Mouse (Mus musculus) left cerebral cortex, postnatal 36 days (tissue): ENCODE results near the gene Ucn. TPM values are rescaled to one million over a fixed set of nuclear protein-coding genes. Genes with fewer than 3 reads are reported as not detected.

Source experiments
- DNase-seq, 2 experiments: peaks; one replicate each; pipeline ENCODE4 v3.0.0; 2021 to 2022; ENCODE audit warnings: low spot score in 2 of 2, mixed read lengths in 1 of 2
- intact Hi-C: fragments of 180-260 bp; cut with DNase I; formaldehyde crosslinking; loops from one replicate; pipeline ENCODE4 v1.15.1; 2025
- total RNA-seq, 2 experiments: library from RNA; stranded (reverse); gene quantifications; 2 replicates each; pipeline ENCODE4 v1.2.3; 2021

Gene Ucn
- 1 to 10 TPM in 1 of 2 experiments, not detected in 1; 2.4 TPM for total RNA-seq

GRCm38 (mm10) chr5:31138241-31138967, at the start of gene Ucn:
Gene Ucn (minus strand): TSS chr5:31138829.
- DNase-seq, result no peak
- intact Hi-C loops, result no loop called here

GRCm38 (mm10) chr5:31183678-31184077, 45.0 kb upstream of the Ucn start:
- intact Hi-C loops, result no loop called here
- no peak for DNase-seq

DNA sequence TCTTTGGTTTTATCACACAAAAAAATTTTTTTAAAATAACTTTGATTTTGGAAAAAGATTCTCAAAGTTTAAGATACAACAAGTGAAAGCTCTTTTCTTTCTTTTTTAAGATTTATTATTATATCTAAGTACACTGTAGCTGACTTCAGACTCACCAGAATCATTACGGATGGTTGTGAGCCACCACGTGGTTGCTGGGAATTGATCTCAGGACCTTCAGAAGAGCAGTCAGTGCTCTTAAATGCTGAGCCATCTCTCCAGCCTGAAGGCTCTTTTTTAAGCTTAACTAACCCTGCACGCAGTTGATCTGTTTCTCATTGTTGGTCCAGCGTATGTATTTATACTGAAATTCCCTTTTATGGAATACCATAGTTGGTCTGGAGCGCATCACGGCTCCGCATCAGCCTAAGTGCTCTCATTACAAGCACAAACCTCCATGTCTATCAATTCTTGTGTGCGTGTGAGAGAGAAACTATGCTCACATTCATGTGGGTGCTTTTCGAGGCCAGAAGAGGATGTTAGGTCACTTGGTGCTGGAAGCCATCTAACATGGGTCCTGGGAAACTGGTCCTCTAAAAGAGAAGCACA, 42.6 kb upstream of the Ucn start:
- intact Hi-C loops, result no loop called here
- DNase-seq, result no peak

GRCm38 (mm10) chr5:31179766-31180630, 41.4 kb upstream of the Ucn start, which contains the start of the genes Gm29609 and Gtf3c2:
Gene Gm29609 (minus strand): TSS chr5:31179911.
Gene Gtf3c2 (minus strand): TSS chr5:31180144.
- intact Hi-C loops, result loop anchor here (1.0 kb wide), 1 partner anchor 13 kb away; the partner anchor contains the start of genes Eif2b4 and Snx17
- DNase-seq, result peak; percentile 96

- peak in 1 of 2 experiments; percentile 33 for DNase-seq
- intact Hi-C loops, result no loop called here
These were observed 40.7 kb upstream of the Ucn start for GRCm38 (mm10) chr5:31179301-31179765.

DNA sequence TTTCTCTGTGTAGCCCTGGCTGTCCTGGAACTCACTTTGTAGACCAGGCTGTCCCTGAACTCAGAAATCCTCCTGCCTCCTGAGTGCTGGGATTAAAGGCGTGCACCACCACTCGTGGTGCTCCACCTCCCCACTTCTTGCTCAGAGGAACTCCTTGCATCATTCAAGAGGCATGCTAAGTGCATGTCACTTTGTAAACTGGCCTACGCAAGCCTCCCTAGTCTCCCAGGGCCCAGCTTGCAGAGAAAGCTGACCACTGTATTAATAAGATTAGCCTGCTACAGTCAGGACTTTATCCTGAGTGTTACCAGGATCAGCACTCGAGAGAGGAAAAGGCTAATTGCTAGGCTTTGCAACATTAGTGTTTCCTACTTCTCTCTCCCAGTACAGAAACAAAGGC, 30.0 kb upstream of the Ucn start:
- no peak for DNase-seq
- intact Hi-C loops, result no loop called here

DNA sequence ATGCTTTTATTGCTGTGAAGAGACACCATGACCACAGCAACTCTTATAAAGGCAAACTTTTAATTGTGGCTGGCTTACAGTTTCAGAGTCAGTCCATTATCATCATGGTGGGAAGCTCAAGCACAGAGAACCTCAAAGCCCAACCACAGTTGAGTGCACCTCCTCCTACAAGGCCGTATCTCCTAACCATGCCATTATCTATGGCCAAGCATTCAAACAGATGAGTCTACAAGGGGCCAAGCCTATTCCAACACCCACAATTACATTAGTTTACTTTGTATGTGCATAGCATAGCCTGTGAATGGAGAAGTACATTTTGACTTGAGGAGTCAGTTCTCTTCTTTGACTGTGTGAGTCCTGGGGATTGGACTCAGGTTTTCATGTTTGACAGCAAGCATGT, 26.2 kb upstream of the Ucn start:
- intact Hi-C loops, result no loop called here
- DNase-seq, result no peak

GRCm38 (mm10) chr5:31162462-31162861, 23.8 kb upstream of the Ucn start:
- intact Hi-C loops, result no loop called here

DNA sequence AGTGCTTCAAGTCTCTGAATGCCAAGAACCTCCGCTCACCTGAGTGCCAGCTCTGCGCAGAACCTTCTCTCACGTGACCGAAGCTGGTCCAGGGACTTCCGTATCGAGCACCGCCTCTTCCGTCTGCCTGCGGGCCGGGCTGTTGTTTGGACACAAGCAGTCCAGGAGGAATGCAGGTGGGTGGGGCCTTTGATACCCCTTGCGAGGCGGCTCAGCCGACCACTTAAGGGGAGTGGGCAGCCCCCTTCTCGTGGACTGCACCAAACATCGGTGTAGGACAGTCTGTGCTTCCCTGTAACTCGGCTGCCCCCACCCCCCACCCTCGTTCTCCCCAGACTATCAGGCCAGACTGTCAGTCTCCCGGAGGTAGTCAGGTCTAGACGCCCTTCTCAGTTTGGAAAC, 15.5 kb upstream of the Ucn start, which contains the start of gene Mpv17:
Gene Mpv17 (minus strand): TSS at position 100 of the 402 bp plus-strand sequence.
- intact Hi-C loops, result no loop called here
- peak; percentile 84 to 87 for DNase-seq

More at GRCm38 (mm10) chr5:31162462-31162861, 23.8 kb upstream of the Ucn start:
- DNase-seq, result no peak

GRCm38 (mm10) chr5:31153516-31154151, 15.0 kb upstream of the Ucn start:
- intact Hi-C loops, result no loop called here
- peak in 1 of 2 experiments; percentile 15 for DNase-seq

DNA sequence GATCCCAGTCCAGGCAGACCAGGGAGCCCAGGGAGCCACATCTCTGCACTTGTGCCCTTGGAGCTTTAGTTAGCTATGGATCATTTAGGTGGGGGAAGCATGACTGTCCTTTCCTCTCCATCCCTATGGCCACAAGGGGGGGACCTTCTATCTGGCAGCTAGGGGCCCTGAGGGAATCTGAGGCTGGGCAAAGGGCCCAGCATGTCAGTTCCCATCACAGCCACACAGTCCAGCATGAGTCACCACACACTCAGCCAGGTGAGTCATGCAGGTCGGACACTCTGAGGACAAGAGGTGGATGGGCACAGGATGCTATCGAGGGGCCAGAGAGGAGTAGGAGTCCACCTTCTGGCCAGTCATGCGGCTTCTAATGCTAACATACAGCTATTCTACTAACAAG, 13.1 kb upstream of the Ucn start:
- DNase-seq, result no peak
- intact Hi-C loops, result no loop called here

GRCm38 (mm10) chr5:31149781-31150180, 11.2 kb upstream of the Ucn start:
- no peak for DNase-seq
- intact Hi-C loops, result no loop called here

GRCm38 (mm10) chr5:31138968-31139425, 368 bp upstream of the Ucn start:
- intact Hi-C loops, result no loop called here
- DNase-seq, result no peak

DNA sequence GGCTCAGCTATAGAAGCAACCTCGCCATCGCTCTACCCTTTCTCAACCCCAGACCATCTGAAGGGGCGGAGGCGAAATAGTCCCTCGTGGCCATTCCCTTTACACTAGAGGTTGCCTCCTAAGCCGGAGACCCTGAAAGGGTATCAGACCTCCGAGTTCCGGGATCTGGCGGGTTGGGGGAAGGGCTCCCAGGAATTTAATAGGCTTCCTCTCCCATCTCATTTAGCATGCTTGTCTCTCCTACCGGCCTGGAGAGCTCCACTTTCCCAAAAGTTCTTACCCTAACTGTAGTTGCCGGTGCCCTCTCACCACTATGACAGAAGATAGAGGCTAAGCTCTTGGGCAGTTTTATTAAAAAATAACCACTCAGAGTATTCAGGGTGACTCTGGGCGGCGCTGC, 971 bp downstream of the Ucn start:
- no peak for DNase-seq
- intact Hi-C loops, result no loop called here

- DNase-seq, result no peak
- intact Hi-C loops, result no loop called here
These were observed 1.8 kb downstream of the Ucn start for GRCm38 (mm10) chr5:31136730-31137424.

DNA sequence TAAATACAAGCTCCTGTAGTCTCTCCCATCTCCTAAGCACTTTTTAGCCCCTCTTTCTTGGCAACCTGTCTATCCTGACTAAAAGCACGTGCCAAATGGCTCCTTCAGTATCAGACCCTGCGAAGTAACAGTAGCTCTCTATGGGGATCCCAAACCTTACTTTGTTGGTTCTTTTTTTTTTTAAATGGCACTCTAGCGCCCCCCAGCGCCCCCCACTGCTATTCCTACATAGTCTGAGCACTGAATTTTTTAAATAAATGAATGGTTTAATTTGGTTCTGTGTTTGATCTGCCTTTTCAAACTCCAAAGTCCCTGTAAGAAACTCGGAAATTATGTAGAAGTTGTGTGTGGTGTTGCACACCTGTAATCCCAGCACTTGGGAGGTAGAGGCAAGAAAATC, 12.6 kb downstream of the Ucn start:
- intact Hi-C loops, result no loop called here
- no peak for DNase-seq

- no peak for DNase-seq
- intact Hi-C loops, result loop anchor here (5.0 kb wide), 1 partner anchor 41 kb away; no protein-coding TSS in a partner anchor
These were observed 15.1 kb downstream of the Ucn start for GRCm38 (mm10) chr5:31123481-31123880.

DNA sequence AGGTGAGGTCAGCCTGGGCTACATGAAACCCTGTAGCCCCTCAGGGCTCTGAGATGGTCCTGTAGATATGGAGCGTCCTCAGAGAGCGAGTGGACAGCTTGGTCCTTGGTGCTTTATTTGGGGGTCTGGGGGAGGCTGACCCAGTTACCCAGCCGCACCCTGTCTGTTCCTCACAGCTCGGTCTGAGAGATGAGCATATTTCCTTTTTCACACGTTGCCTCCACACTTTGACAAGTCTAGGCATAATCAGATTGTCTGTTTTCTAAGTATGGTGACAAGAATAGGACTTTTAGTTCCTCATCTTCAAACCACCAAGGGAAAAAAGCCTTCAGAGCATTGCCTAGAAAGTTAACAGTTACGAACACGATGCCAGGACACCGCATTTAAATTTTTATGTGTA, 17.5 kb downstream of the Ucn start:
- DNase-seq, result peak; percentile 38 to 50
- intact Hi-C loops, result loop anchor here (5.0 kb wide), 1 partner anchor 39 kb away; no protein-coding TSS in a partner anchor

DNA sequence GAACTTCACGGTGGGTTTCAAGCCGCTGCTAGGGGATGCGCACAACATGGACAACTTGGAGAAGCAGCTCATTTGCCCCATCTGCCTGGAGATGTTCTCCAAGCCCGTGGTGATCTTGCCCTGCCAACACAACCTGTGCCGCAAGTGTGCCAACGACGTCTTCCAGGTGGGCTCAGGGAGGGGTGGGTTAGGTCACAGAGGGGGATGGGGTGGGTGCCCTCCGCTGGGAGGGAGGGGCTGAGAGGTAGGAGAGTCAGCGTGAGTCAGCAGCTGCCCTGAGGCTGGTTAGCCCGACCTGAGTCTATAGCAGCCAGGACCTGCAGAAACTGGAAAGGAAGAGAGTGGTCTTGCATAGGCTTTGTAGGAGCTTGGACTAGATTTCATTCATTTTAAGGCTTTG, 21.7 kb downstream of the Ucn start:
- intact Hi-C loops, result no loop called here
- no peak for DNase-seq
